Mouse (Mus musculus) midbrain, embryonic 11.5 days (tissue): Measurements from ENCODE around the gene Acrbp. TPM values are rescaled to one million over a fixed set of nuclear protein-coding genes. Genes with fewer than 3 reads are reported as not detected.

Experiments
- ATAC-seq: fragments of 200-750 bp; cut with Nextera tagmentation; 2 replicates; pipeline ENCODE4 v1.8.0; 2017; ENCODE audit warnings: moderate TSS enrichment, moderate library complexity; ENCODE audit not compliant: low FRiP score
- DNase-seq: peaks from one replicate; pipeline ENCODE4 v3.0.0; 2015; ENCODE audit warnings: low spot score; ENCODE audit errors: missing footprints
- H3K27ac ChIP-seq: fragments of 300-500 bp; sonication (generic); 2 replicates; pipeline ENCODE4 v1.5.1; 2014; ENCODE audit warnings: low read depth, low read length
- H3K27me3 ChIP-seq: fragments of 300-500 bp; sonication (generic); 2 replicates; pipeline ENCODE4 v1.6.1; 2014; ENCODE audit warnings: mild to moderate bottlenecking, low read length, moderate library complexity, mixed read lengths; ENCODE audit not compliant: control insufficient read depth, insufficient read depth
- H3K36me3 ChIP-seq: fragments of 300-500 bp; sonication (generic); 2 replicates; pipeline ENCODE4 v1.6.1; 2014; ENCODE audit warnings: mild to moderate bottlenecking, low read length, moderate library complexity, mixed read lengths; ENCODE audit not compliant: control insufficient read depth, insufficient read depth
- H3K4me1 ChIP-seq: fragments of 300-500 bp; sonication (generic); 2 replicates; pipeline ENCODE4 v1.6.1; 2014; ENCODE audit warnings: low read length; ENCODE audit not compliant: control insufficient read depth, insufficient read depth
- H3K4me2 ChIP-seq: fragments of 300-500 bp; sonication (generic); 2 replicates; pipeline ENCODE4 v1.6.1; 2014; ENCODE audit warnings: mild to moderate bottlenecking, moderate library complexity
- H3K4me3 ChIP-seq: fragments of 300-500 bp; sonication (generic); 2 replicates; pipeline ENCODE4 v1.5.1; 2014; ENCODE audit warnings: low read depth, low read length
- H3K9ac ChIP-seq: fragments of 300-500 bp; sonication (generic); 2 replicates; pipeline ENCODE4 v1.6.1; 2014; ENCODE audit warnings: low read length
- H3K9me3 ChIP-seq: fragments of 300-500 bp; sonication (generic); 2 replicates; pipeline ENCODE4 v1.6.1; 2016; ENCODE audit warnings: low read length; ENCODE audit not compliant: control insufficient read depth
- WGBS: fragments of 180-500 bp; shearing (Covaris S2); extraction: QIAGEN DNeasy Blood & Tissue Kit; methylation state at CpG from one replicate; pipeline ENCODE4 v1.1.7; 2014; 5-methylcytosine and 5-hydroxymethylcytosine counted together
- polyA plus RNA-seq: library from polyadenylated mRNA; unstranded; fragments of >200 nt; fragmentation: Nextera tagmentation; extraction: Ambion mirVana; gene quantifications from 2 replicates; pipeline ENCODE4 v1.2.1, GENCODE M21; 2014

Acrbp gene
- polyA plus RNA-seq, 1 experiment from 2014 or later: 9.2 TPM

- H3K4me3 ChIP-seq: no peak overlapping the region
- peaks cover 34% of the 10 kb centered on the region for H3K4me1 ChIP-seq
- ATAC-seq: no peak
These were observed 45.4 kb downstream of the Acrbp start for GRCm38 (mm10) chr6:125094843-125095242.

GRCm38 (mm10) chr6:125095391-125096278 is 46.1 kb downstream of the Acrbp start, which contains the start of gene Chd4:
Gene Chd4 (plus strand): TSS chr6:125095981.
- no peaks in the 10 kb centered on the region for H3K9me3 ChIP-seq
- DNase-seq (peak; percentile 99), ATAC-seq (peak; percentile 79)
- H3K27me3 ChIP-seq: no peaks in the 10 kb centered on the region
- H3K9ac ChIP-seq: peak within 1 kb of the TSS; percentile 94
- 4% methylated on average over 40 of the region's 45 CpGs for WGBS
- H3K27ac ChIP-seq: peak within 1 kb of the TSS; percentile 95
- peak within 1 kb of the TSS; percentile 97 for H3K4me2 ChIP-seq
- peak within 1 kb of the TSS; percentile 62 for H3K4me3 ChIP-seq
- peaks cover 29% of the 10 kb centered on the region for H3K4me1 ChIP-seq
- H3K36me3 ChIP-seq: peaks cover 5% of the 10 kb centered on the region

More at GRCm38 (mm10) chr6:125094843-125095242, 45.4 kb downstream of the Acrbp start:
- 81% methylated on average over 3 of the region's 3 CpGs for WGBS
- no peaks in the 10 kb centered on the region for H3K9me3 ChIP-seq
- peak; percentile 89 for DNase-seq
- peaks cover 2% of the 10 kb centered on the region; the same call in 1 of the 2 replicates for H3K36me3 ChIP-seq
- H3K27me3 ChIP-seq: no peaks in the 10 kb centered on the region
- H3K9ac ChIP-seq: no peak overlapping the region
- H3K4me2 ChIP-seq: no peak overlapping the region
- H3K27ac ChIP-seq: peak overlapping the region; percentile 95

GRCm38 (mm10) chr6:125096279-125096596 is 46.7 kb downstream of the Acrbp start:
- Histone ChIP-seq H3K9ac (peak overlapping the region; percentile 94), H3K4me1 (peaks cover 29% of the 10 kb centered on the region), H3K4me3 (peak overlapping the region; percentile 62), H3K4me2 (peak overlapping the region; percentile 97), H3K36me3 (peaks cover 11% of the 10 kb centered on the region), H3K27me3 (no peaks in the 10 kb centered on the region), H3K9me3 (no peaks in the 10 kb centered on the region), H3K27ac (peak overlapping the region; percentile 95)
- ATAC-seq: no peak
- 0% methylated on average over 12 of the region's 32 CpGs for WGBS
- no peak for DNase-seq

- H3K4me2 ChIP-seq: peak overlapping the region; percentile 97
- peak overlapping the region; percentile 95 for H3K27ac ChIP-seq
- H3K4me3 ChIP-seq: peak overlapping the region; percentile 62
- peak overlapping the region; percentile 94 for H3K9ac ChIP-seq
- WGBS: 1% methylated on average over 43 of the region's 44 CpGs
- peaks cover 29% of the 10 kb centered on the region for H3K4me1 ChIP-seq
- no peaks in the 10 kb centered on the region for H3K9me3 ChIP-seq
- H3K27me3 ChIP-seq: no peaks in the 10 kb centered on the region
- peaks cover 17% of the 10 kb centered on the region for H3K36me3 ChIP-seq
- DNase-seq (peak; percentile 92), ATAC-seq (peak; percentile 65)
These were observed 47.3 kb downstream of the Acrbp start for GRCm38 (mm10) chr6:125096597-125097345.

- Histone ChIP-seq H3K4me1 (peaks cover 29% of the 10 kb centered on the region), H3K36me3 (peaks cover 22% of the 10 kb centered on the region), H3K9me3 (no peaks in the 10 kb centered on the region), H3K4me2 (peak overlapping the region; percentile 97), H3K27ac (peak overlapping the region; percentile 95), H3K9ac (peak overlapping the region; percentile 94), H3K4me3 (peak overlapping the region; percentile 62), H3K27me3 (no peaks in the 10 kb centered on the region)
- 2% methylated on average over 12 of the region's 12 CpGs for WGBS
- ATAC-seq: peak; percentile 4
- no peak for DNase-seq
These were observed 47.8 kb downstream of the Acrbp start for GRCm38 (mm10) chr6:125097346-125097689.

GRCm38 (mm10) chr6:125097951-125098350 is 48.5 kb downstream of the Acrbp start:
- Histone ChIP-seq H3K4me3 (peak overlapping the region; percentile 62), H3K4me1 (peaks cover 29% of the 10 kb centered on the region), H3K9me3 (no peaks in the 10 kb centered on the region), H3K27ac (no peak overlapping the region), H3K9ac (peak overlapping the region; percentile 94), H3K4me2 (peak overlapping the region; percentile 97), H3K36me3 (peaks cover 28% of the 10 kb centered on the region), H3K27me3 (no peaks in the 10 kb centered on the region)
- DNase-seq: no peak
- no peak for ATAC-seq
- WGBS: 61% methylated on average over 8 of the region's 8 CpGs

GRCm38 (mm10) chr6:125098513-125098912 is 49.0 kb downstream of the Acrbp start:
- H3K36me3 ChIP-seq: peaks cover 29% of the 10 kb centered on the region
- peak overlapping the region; percentile 62 for H3K4me3 ChIP-seq
- no peak overlapping the region for H3K27ac ChIP-seq
- 74% methylated on average over 3 of the region's 3 CpGs for WGBS
- ATAC-seq (no peak), DNase-seq (no peak)
- H3K27me3 ChIP-seq: no peaks in the 10 kb centered on the region
- H3K9me3 ChIP-seq: no peaks in the 10 kb centered on the region
- peak overlapping the region; percentile 97 for H3K4me2 ChIP-seq
- peak overlapping the region; percentile 94 for H3K9ac ChIP-seq
- H3K4me1 ChIP-seq: peaks cover 29% of the 10 kb centered on the region

- ATAC-seq (no peak), DNase-seq (no peak)
- H3K4me2 ChIP-seq: peak overlapping the region; percentile 97
- H3K27me3 ChIP-seq: no peaks in the 10 kb centered on the region
- peak overlapping the region; percentile 94 for H3K9ac ChIP-seq
- H3K4me1 ChIP-seq: peaks cover 29% of the 10 kb centered on the region
- no peaks in the 10 kb centered on the region for H3K9me3 ChIP-seq
- peaks cover 33% of the 10 kb centered on the region for H3K36me3 ChIP-seq
- H3K27ac ChIP-seq: peak overlapping the region; percentile 62
- H3K4me3 ChIP-seq: peak overlapping the region; percentile 62
- 50% methylated on average over 5 of the region's 5 CpGs for WGBS
These were observed 50.0 kb downstream of the Acrbp start for GRCm38 (mm10) chr6:125099421-125099971.
